Mouse (Mus musculus) stomach, postnatal 0 days (tissue): ENCODE data around the gene 2810408A11Rik.
"Not testable (repeated sequence)": the region's sequence is repeated elsewhere in the genome, so short reads cannot be mapped to it uniquely, and the experiment has no call there.

ENCODE experiments used
- CTCF ChIP-seq: IDR thresholded peaks from 2 replicates; pipeline ENCODE4 v1.5.1; 2016; ENCODE audit warnings: antibody characterized with exemption, low read depth, mild to moderate bottlenecking, moderate library complexity
- EP300 ChIP-seq: optimal IDR thresholded peaks from 2 replicates; pipeline ENCODE3; 2016; ENCODE audit warnings: antibody characterized with exemption

GRCm38 (mm10) chr11:69916652-69917378 lies 16.0 kb upstream of the 2810408A11Rik start:
- not testable (repeated sequence) for TF ChIP-seq CTCF, EP300
